8 mouse cellular contexts compared by ENCODE assay signal in genomic region chr5:127610787-127611509, GRCm38 (mm10). TPM values are rescaled to one million over a fixed set of nuclear protein-coding genes. Genes with fewer than 3 reads are reported as not detected.
A peak's percentile ranks its signal among the peaks of the same experiment; 100 is the strongest.
DNase-seq lines count a peak whose midpoint lies in the region; ATAC-seq lines count a peak whose summit lies in the region.

No protein-coding gene starts in this region.

- WGBS in heart, embryonic 13.5 days, result 56% methylated on average over 6 of the region's 6 CpGs
- 84% methylated on average over 6 of the region's 6 CpGs for WGBS in forebrain, embryonic 13.5 days

- no peak overlapping the region for H3K9ac ChIP-seq in heart, embryonic 13.5 days
- no peak overlapping the region for H3K9ac ChIP-seq in forebrain, embryonic 13.5 days

- H3K27ac ChIP-seq in heart, embryonic 13.5 days (replicated peaks), result peak overlapping the region; percentile 57
- H3K27ac ChIP-seq in forebrain, embryonic 13.5 days, result no peak overlapping the region

- no peaks in the 10 kb centered on the region for H3K27me3 ChIP-seq in heart, embryonic 13.5 days (replicated peaks)
- no peaks in the 10 kb centered on the region for H3K27me3 ChIP-seq in forebrain, embryonic 13.5 days

- H3K9me3 ChIP-seq in heart, embryonic 13.5 days, result no peaks in the 10 kb centered on the region
- H3K9me3 ChIP-seq in forebrain, embryonic 13.5 days (replicated peaks), result no peaks in the 10 kb centered on the region

- H3K36me3 ChIP-seq in heart, embryonic 13.5 days, result peaks cover 29% of the 10 kb centered on the region
- peaks cover 25% of the 10 kb centered on the region for H3K36me3 ChIP-seq in forebrain, embryonic 13.5 days (ENCODE audit: poor library complexity, severe bottlenecking)

- H3K4me1 ChIP-seq in heart, embryonic 13.5 days, result peaks cover 81% of the 10 kb centered on the region
- H3K4me1 ChIP-seq in forebrain, embryonic 13.5 days, result peaks cover 42% of the 10 kb centered on the region

- peak; percentile 58 to 85 for DNase-seq in adrenal gland, adult (ENCODE audit: inconsistent age in 2 of 2, low spot score in 1 of 2)
- no peak for DNase-seq in adrenal gland, postnatal 4 days (ENCODE audit: low spot score in 2 of 2)
- DNase-seq in urinary bladder, postnatal 25 days (ENCODE audit: low spot score), result peak; percentile 14
- no peak for DNase-seq in urinary bladder, postnatal 10 days (ENCODE audit: low spot score)
- DNase-seq in left cerebral cortex, postnatal 14 days (ENCODE audit: low spot score in 2 of 2), result peak; percentile 41 to 64
- DNase-seq in monocyte, adult 2 months (ENCODE audit: low read depth in 1 of 2, low spot score in 2 of 2), result peak; percentile 79 to 86

- intact Hi-C loops in left cerebral cortex, postnatal 14 days (cut with DNase I), result no loop called here

- no peak overlapping the region for H3K4me3 ChIP-seq in heart, embryonic 13.5 days
- no peak overlapping the region for H3K4me3 ChIP-seq in forebrain, embryonic 13.5 days

- no peak for ATAC-seq in heart, embryonic 13.5 days (ENCODE audit: extremely low read depth, insufficient number of reproducible peaks, low FRiP score, low TSS enrichment)
- no peak for ATAC-seq in forebrain, embryonic 13.5 days

- peak overlapping the region; percentile 35 for H3K4me2 ChIP-seq in heart, embryonic 13.5 days
- no peak overlapping the region for H3K4me2 ChIP-seq in forebrain, embryonic 13.5 days

RNA-seq across cellular contexts. Expression of gene Glt1d1, which starts 21.1 kb away (rescaled TPM):
- 1 to 10 TPM; 1.9 to 3.2 TPM for total RNA-seq in adrenal gland, postnatal 4 days (2021)
- not detected in 2 replicates for polyA plus RNA-seq in heart, embryonic 13.5 days (2015; fragmentation: Nextera tagmentation; extraction: Ambion mirVana)
- total RNA-seq in left cerebral cortex, postnatal 14 days (2021), result 10 to 100 TPM; 23.4 to 28.6 TPM
- polyA plus RNA-seq in forebrain, embryonic 13.5 days (2015; fragmentation: Nextera tagmentation; extraction: Ambion mirVana), result 1.1 and 1.3 TPM in 2 replicates

RNA-seq across cellular contexts. Expression of gene Slc15a4, which starts 21.7 kb away (rescaled TPM):
- total RNA-seq in adrenal gland, postnatal 4 days (2021), result 10 to 100 TPM; 19.6 to 27.1 TPM
- 14.1 and 16.7 TPM in 2 replicates for polyA plus RNA-seq in heart, embryonic 13.5 days (2015; fragmentation: Nextera tagmentation; extraction: Ambion mirVana)
- total RNA-seq in left cerebral cortex, postnatal 14 days (2021), result 10 to 100 TPM; 22.4 to 30.0 TPM
- polyA plus RNA-seq in forebrain, embryonic 13.5 days (2015; fragmentation: Nextera tagmentation; extraction: Ambion mirVana), result 21.2 and 22.4 TPM in 2 replicates

Comparison
In these comparisons a context has a peak if more than half of its experiments do, and no peak if none do; other contexts are left out.
1. DNase-seq: peak in adrenal gland, adult (2 of 2), urinary bladder, postnatal 25 days (single experiment), left cerebral cortex, postnatal 14 days (2 of 2) and monocyte, adult 2 months (2 of 2); none in adrenal gland, postnatal 4 days (0 of 2) and urinary bladder, postnatal 10 days (single experiment).
2. RNA of gene Glt1d1, which starts 21.1 kb away (total RNA-seq): 23.4 to 28.6 TPM in left cerebral cortex, postnatal 14 days; 1.9 to 3.2 TPM in adrenal gland, postnatal 4 days; every median in the first group is over 4 times any median in the second.